Mouse (Mus musculus): ENCODE data around the gene Uox. TPM values are rescaled to one million over a fixed set of nuclear protein-coding genes. Genes with fewer than 3 reads are reported as not detected.

Uox gene
- polyA plus RNA-seq, 2 experiments from 2014 or later = not detected

Other genes with a start within 250 kb of the Uox start
- gene Ssx2ip, start 165.8 kb upstream of the Uox start, polyA plus RNA-seq (2017; shearing (Covaris generic)) = 1 to 10 TPM in 1 of 2 experiments, under 1 TPM in 1; 0.62 to 1.1 TPM
- 1 to 10 TPM; 6.0 to 8.3 TPM for gene Ctbs, start 120.6 kb upstream of the Uox start, polyA plus RNA-seq (2017; shearing (Covaris generic))
- gene Spata1, start 70.7 kb upstream of the Uox start, polyA plus RNA-seq (2017; shearing (Covaris generic)) = 1 to 10 TPM; 7.8 to 8.7 TPM
- 100 to 1,000 TPM; 270 to 377 TPM for gene Gng5, start 70.6 kb upstream of the Uox start, polyA plus RNA-seq (2017; shearing (Covaris generic))
- 10 to 100 TPM; 37.8 to 49.8 TPM for gene Rpf1, start 49.0 kb upstream of the Uox start, polyA plus RNA-seq (2017; shearing (Covaris generic))
- not detected for gene Dnase2b, start 45.2 kb downstream of the Uox start, polyA plus RNA-seq (2017; shearing (Covaris generic))
- not detected for gene 4930503B20Rik, start 80.9 kb downstream of the Uox start, polyA plus RNA-seq (2017; shearing (Covaris generic))
- gene Samd13, start 115.2 kb downstream of the Uox start, polyA plus RNA-seq (2017; shearing (Covaris generic)) = under 1 TPM in 1 of 2 experiments, not detected in 1; 0.52 TPM
- gene Prkacb, start 242.6 kb downstream of the Uox start, polyA plus RNA-seq (2017; shearing (Covaris generic)) = 100 to 1,000 TPM; 121 to 154 TPM